Mouse (Mus musculus) frontal cortex, postnatal 14 days (tissue): Measurements from ENCODE around the gene Cd5.
A peak's percentile ranks its signal among the peaks of the same experiment; 100 is the strongest.

Source experiments
- DNase-seq, 2 experiments: peaks; one replicate each; pipeline ENCODE4 v3.0.0; 2022; ENCODE audit warnings: low spot score in 2 of 2

Gene Cd5

GRCm38 (mm10) chr19:10729889-10730288 is 8.9 kb downstream of the Cd5 start:
- DNase-seq: no peak

GRCm38 (mm10) chr19:10724629-10725363 is 14.0 kb downstream of the Cd5 start:
- DNase-seq: no peak

- no peak for DNase-seq
These were observed 15.2 kb downstream of the Cd5 start for GRCm38 (mm10) chr19:10723649-10724048.

GRCm38 (mm10) chr19:10723084-10723483 is 15.7 kb downstream of the Cd5 start:
- no peak for DNase-seq

- no peak for DNase-seq
These were observed 17.7 kb downstream of the Cd5 start for GRCm38 (mm10) chr19:10721064-10721463.

GRCm38 (mm10) chr19:10720524-10720923 is 18.3 kb downstream of the Cd5 start:
- no peak for DNase-seq

- DNase-seq: no peak
These were observed 19.1 kb downstream of the Cd5 start for GRCm38 (mm10) chr19:10719751-10720150.

- no peak for DNase-seq
These were observed 20.5 kb downstream of the Cd5 start for GRCm38 (mm10) chr19:10718251-10718775.

GRCm38 (mm10) chr19:10715476-10715875 is 23.3 kb downstream of the Cd5 start:
- no peak for DNase-seq

GRCm38 (mm10) chr19:10714682-10715475 is 23.9 kb downstream of the Cd5 start:
- DNase-seq: peak; percentile 60 to 71

GRCm38 (mm10) chr19:10714168-10714567 is 24.6 kb downstream of the Cd5 start:
- no peak for DNase-seq

GRCm38 (mm10) chr19:10713551-10713950 is 25.3 kb downstream of the Cd5 start:
- DNase-seq: no peak

- DNase-seq: no peak
These were observed 26.2 kb downstream of the Cd5 start for GRCm38 (mm10) chr19:10712646-10713045.

GRCm38 (mm10) chr19:10712194-10712593 is 26.6 kb downstream of the Cd5 start:
- no peak for DNase-seq

GRCm38 (mm10) chr19:10710751-10711150 is 28.1 kb downstream of the Cd5 start:
- no peak for DNase-seq

- DNase-seq: peak; percentile 62 to 66
These were observed 28.7 kb downstream of the Cd5 start for GRCm38 (mm10) chr19:10710088-10710511.

GRCm38 (mm10) chr19:10709360-10710087 is 29.3 kb downstream of the Cd5 start:
- peak; percentile 94 to 98 for DNase-seq

GRCm38 (mm10) chr19:10708900-10709299 is 29.9 kb downstream of the Cd5 start:
- no peak for DNase-seq

GRCm38 (mm10) chr19:10707881-10708280 is 30.9 kb downstream of the Cd5 start:
- DNase-seq: no peak

GRCm38 (mm10) chr19:10707087-10707875 is 31.5 kb downstream of the Cd5 start:
- no peak for DNase-seq

GRCm38 (mm10) chr19:10703470-10703869 is 35.3 kb downstream of the Cd5 start:
- DNase-seq: no peak
